Mouse (Mus musculus) heart, adult 2 months (tissue): ENCODE data around the gene Atxn2. TPM values are rescaled to one million over a fixed set of nuclear protein-coding genes. Genes with fewer than 3 reads are reported as not detected.
"Not testable (repeated sequence)": the region's sequence is repeated elsewhere in the genome, so short reads cannot be mapped to it uniquely, and the experiment has no call there.

Experiments
- DNase-seq, 2 experiments: peaks; one replicate each; pipeline ENCODE4 v3.0.0; 2021
- H3K27ac ChIP-seq: fragments of 200-600 bp; 2 replicates; pipeline ENCODE4 v1.8.1; 2022
- H3K27me3 ChIP-seq: fragments of 200-500 bp; 2 replicates; pipeline ENCODE4 v1.6.1; 2012; ENCODE audit warnings: mild to moderate bottlenecking, low read length, inconsistent platforms, mixed read lengths; ENCODE audit not compliant: control insufficient read depth, insufficient read depth
- H3K36me3 ChIP-seq: fragments of 200-500 bp; 2 replicates; pipeline ENCODE4 v1.6.1; 2012; ENCODE audit warnings: low read length, inconsistent platforms; ENCODE audit not compliant: control insufficient read depth, insufficient read depth
- H3K4me1 ChIP-seq: fragments of 200-500 bp; 2 replicates; pipeline ENCODE4 v1.6.1; 2011; ENCODE audit warnings: low read length; ENCODE audit not compliant: control insufficient read depth, insufficient read depth
- H3K4me3 ChIP-seq: fragments of 200-600 bp; 2 replicates; pipeline ENCODE4 v1.8.1; 2022
- H3K79me2 ChIP-seq: fragments of 200-500 bp; replicated peaks from 2 replicates; pipeline ENCODE4 v1.6.1; 2012; ENCODE audit warnings: mild to moderate bottlenecking, inconsistent platforms, low read length, moderate library complexity, mixed read lengths; ENCODE audit not compliant: control insufficient read depth, insufficient read depth
- H3K9ac ChIP-seq: fragments of 200-500 bp; 2 replicates; pipeline ENCODE4 v1.6.1; 2012; ENCODE audit warnings: low read depth, mild to moderate bottlenecking, control low read depth, inconsistent platforms, low read length, mixed read lengths
- CTCF ChIP-seq: fragments of 200-600 bp; IDR thresholded peaks from 2 replicates; pipeline ENCODE4 v1.8.1; 2022; ENCODE audit warnings: antibody characterized with exemption, mild to moderate bottlenecking, moderate library complexity
- EP300 ChIP-seq: fragments of 200-500 bp; IDR thresholded peaks from 2 replicates; pipeline ENCODE4 v1.6.1; 2011; ENCODE audit warnings: low read depth, low read length, control low read depth; ENCODE audit not compliant: insufficient read depth
- POLR2A ChIP-seq: fragments of 200-500 bp; IDR thresholded peaks from 2 replicates; pipeline ENCODE4 v1.6.1; 2011; ENCODE audit warnings: mild to moderate bottlenecking, low read depth, low read length, control low read depth; ENCODE audit not compliant: insufficient read depth
- WGBS: fragments of 180-500 bp; shearing (Covaris S2); methylation state at CpG from one replicate; pipeline ENCODE4 v1.1.7; 2018; 5-methylcytosine and 5-hydroxymethylcytosine counted together
- intact Hi-C: fragments of 180-260 bp; cut with DNase I; formaldehyde crosslinking; loops from one replicate; pipeline ENCODE4 v1.15.1; 2025
- polyA plus RNA-seq: library from polyadenylated mRNA; depleted of rRNA; stranded (reverse); fragments of >200 nt; gene quantifications from 2 replicates; pipeline ENCODE4 v1.2.3, GENCODE M21; 2012
- total RNA-seq, 2 experiments: library from RNA; stranded (reverse); gene quantifications; 2 replicates each; pipeline ENCODE4 v1.2.3; 2021

Gene Atxn2
- total and polyA plus RNA-seq, 3 experiments, result 133 to 161 (median 155) TPM

DNA sequence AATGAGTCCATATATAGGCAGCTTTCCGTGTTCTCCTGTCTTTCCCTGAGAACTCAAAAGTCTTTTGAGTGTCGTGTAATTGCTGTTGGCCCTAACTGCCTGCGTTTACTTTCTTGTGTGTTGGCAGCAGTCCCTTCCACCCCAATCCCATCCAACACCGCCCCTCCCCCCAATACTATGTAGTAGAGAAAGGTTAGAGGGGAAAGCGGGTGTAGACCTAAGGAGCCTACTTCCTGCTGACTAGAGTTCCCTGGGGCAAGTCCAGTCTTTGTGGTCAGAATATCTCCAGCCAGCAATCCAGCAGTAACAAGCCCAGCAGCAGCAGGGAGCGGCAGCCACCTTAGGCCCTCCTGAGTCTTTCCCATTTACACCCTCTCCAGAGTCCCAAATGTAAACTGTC, 42.7 kb upstream of the Atxn2 start:
- intact Hi-C loops, result no loop called here
- no peaks in the 10 kb centered on the region for H3K36me3 ChIP-seq
- no peak for DNase-seq
- WGBS, result 74% methylated on average over 6 of the region's 6 CpGs
- TF ChIP-seq CTCF (no peak), EP300 (no peak)
- H3K4me1 ChIP-seq, result no peaks in the 10 kb centered on the region
- no peak overlapping the region for H3K4me3 ChIP-seq
- no peak overlapping the region for H3K27ac ChIP-seq
- H3K79me2 ChIP-seq, result no peaks in the 10 kb centered on the region
- no peaks in the 10 kb centered on the region for H3K27me3 ChIP-seq
- H3K9ac ChIP-seq, result no peak overlapping the region

DNA sequence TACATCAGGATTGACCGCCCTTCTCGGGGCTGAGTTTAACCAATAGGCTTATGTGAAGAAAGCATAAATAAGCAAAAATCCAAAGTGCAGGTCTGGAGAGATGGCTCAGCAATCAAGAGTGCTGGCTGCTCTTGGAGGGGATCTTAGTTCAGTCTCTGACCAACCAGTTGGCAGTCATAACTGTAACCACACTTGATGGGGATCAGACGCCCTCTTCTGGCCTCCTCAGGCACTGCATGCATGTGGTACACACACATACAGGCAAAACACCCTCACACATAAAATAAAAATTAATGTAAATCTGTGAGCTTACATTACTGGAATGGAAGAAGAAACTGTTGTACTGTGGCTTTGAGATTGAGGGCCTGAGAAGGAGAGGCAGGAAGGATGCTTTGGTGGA, 40.7 kb upstream of the Atxn2 start:
- DNase-seq, result no peak
- Histone ChIP-seq H3K27me3 (no peaks in the 10 kb centered on the region), H3K79me2 (no peaks in the 10 kb centered on the region), H3K4me3 (no peak overlapping the region), H3K36me3 (no peaks in the 10 kb centered on the region), H3K9ac (no peak overlapping the region), H3K27ac (no peak overlapping the region), H3K4me1 (no peaks in the 10 kb centered on the region)
- 78% methylated on average over 3 of the region's 3 CpGs for WGBS
- intact Hi-C loops, result no loop called here
- TF ChIP-seq POLR2A, result no peak
- TF ChIP-seq CTCF, result peak; percentile 61
- no peak for TF ChIP-seq EP300

DNA sequence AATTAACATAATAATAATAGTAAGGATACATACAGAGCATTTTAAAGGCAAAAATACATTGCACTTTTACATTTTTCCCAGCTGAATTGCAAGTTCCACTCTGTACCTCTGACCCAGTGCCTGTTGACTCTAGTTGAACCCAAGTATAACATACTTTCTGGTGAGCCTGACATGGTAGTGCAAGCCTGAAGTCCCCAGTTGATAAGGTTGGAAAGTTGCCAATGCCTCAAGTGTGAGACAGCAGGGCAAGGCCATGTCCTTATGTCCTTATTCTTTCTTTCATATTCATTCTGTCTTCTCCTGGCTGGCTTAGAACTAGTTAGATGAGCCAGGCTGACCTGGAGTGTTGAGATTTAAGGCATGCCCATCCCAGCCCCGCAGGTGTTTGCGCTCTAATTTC, 28.9 kb upstream of the Atxn2 start:
- intact Hi-C loops, result no loop called here
- 98% methylated on average over 2 of the region's 2 CpGs for WGBS

DNA sequence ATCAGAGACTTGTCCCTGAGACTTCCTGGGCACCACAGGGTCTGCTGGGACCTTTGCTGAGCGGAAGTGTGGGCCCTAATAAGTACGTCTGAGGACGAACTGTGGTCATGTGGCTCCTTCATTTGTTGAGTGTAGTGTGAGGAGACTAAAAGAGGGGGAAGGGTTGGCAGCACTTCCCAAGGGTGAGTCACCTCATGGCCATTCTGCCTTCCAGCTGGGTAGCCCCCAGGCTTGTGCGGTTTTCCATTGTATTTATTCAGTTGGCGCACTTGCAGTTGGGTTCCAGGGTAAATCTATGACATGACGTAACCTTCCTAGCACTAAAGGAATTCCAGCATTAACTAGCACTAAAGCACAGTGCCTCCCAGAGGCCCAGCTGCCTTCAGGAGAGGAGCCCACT, 25.6 kb upstream of the Atxn2 start:
- TF ChIP-seq POLR2A (no peak), EP300 (no peak), CTCF (no peak)
- H3K9ac ChIP-seq, result no peak overlapping the region
- H3K4me3 ChIP-seq, result no peak overlapping the region
- H3K36me3 ChIP-seq, result no peaks in the 10 kb centered on the region
- no peak for DNase-seq
- H3K27ac ChIP-seq, result no peak overlapping the region
- no peaks in the 10 kb centered on the region for H3K27me3 ChIP-seq
- H3K79me2 ChIP-seq, result no peaks in the 10 kb centered on the region
- WGBS, result 79% methylated on average over 6 of the region's 6 CpGs
- intact Hi-C loops, result no loop called here
- H3K4me1 ChIP-seq, result no peaks in the 10 kb centered on the region

More for the DNA sequence above, 28.9 kb upstream of the Atxn2 start:
- Histone ChIP-seq H3K79me2 (no peaks in the 10 kb centered on the region), H3K9ac (no peak overlapping the region), H3K4me3 (no peak overlapping the region), H3K36me3 (no peaks in the 10 kb centered on the region), H3K27me3 (no peaks in the 10 kb centered on the region), H3K4me1 (no peaks in the 10 kb centered on the region), H3K27ac (no peak overlapping the region)
- TF ChIP-seq CTCF (no peak), POLR2A (no peak), EP300 (no peak)
- DNase-seq, result no peak

DNA sequence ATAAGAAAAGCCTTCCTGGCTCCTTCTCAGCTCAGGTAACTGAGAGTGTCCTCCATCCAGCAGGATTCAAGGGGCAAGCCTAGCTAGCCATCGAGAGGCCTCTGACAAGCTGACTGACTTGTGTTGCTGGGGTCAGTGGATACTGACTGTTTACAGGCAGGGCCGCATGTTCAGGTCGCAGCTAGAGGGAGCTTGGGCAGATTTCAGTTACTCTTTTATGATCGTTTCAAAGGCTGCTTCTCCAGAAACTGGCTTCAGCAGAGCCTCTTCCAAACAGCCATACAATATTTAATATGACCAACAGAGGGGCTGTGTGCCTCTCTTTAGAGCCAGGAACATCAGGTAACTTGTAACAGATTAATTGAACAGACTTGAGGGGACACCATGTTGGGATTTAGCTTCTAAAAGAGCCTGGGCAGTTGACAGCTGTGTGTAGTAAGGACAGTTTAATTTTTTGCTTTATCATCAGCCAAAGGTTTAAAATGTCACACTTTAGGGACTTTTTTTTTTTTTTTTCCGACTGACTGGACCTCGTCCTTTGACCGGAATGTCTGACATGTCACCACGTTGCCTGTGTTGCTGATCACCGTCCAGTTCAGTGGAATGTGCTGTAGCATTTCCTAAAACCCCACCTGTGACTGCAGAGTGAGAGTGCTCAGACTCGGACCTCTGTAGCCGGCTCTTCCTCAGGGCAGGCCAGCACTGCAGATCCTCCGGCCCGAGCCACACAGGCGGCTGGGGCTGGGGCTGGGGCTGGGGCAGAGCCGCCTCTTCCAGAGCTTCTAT, 24.8 kb upstream of the Atxn2 start:
- Histone ChIP-seq H3K4me1 (peaks cover 1% of the 10 kb centered on the region), H3K9ac (no peak overlapping the region), H3K79me2 (no peaks in the 10 kb centered on the region), H3K36me3 (no peaks in the 10 kb centered on the region), H3K4me3 (no peak overlapping the region), H3K27me3 (no peaks in the 10 kb centered on the region), H3K27ac (no peak overlapping the region)
- intact Hi-C loops, result no loop called here
- no peak for DNase-seq
- WGBS, result 52% methylated on average over 15 of the region's 15 CpGs
- TF ChIP-seq POLR2A (no peak), CTCF (peak; percentile 59)

DNA sequence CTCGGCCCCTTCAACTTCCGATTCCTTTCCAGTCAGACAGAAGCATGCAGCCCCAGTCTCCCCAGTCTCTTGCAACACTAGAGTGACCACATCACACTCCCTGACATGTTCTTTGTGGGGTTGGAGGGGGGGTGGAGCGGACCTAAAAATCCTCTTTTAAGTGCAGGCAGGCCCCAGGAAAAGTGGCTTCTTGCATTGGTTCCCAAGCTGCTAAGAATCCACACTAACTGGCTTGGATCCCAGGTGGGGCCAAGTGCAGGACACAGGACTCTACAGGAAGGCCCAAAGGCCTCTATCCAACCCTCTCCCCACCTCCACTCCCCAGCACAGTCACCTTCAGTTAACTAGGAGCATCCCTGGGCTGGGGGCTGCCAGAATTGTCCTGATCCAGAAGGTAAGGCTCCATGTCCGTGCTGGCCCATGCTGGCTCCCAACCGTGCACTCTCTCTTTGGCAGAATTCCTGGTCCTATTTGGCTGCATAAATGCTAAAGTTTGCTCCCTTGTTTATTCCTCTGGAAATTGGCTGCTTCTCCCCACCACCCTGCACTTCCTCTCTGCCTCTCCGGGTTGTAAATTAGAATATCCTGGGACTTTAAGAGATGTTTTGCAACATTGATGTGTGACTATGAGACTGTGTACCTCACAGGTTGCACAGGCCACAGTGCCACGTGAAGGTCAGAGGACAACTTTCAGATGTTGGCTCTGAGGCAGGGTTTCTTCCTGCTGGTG, 20.5 kb upstream of the Atxn2 start:
- intact Hi-C loops, result no loop called here
- peak; percentile 52 to 55 for DNase-seq
- WGBS, result 42% methylated on average over 7 of the region's 7 CpGs
- no peaks in the 10 kb centered on the region for H3K36me3 ChIP-seq
- no peaks in the 10 kb centered on the region for H3K27me3 ChIP-seq
- H3K4me1 ChIP-seq, result peaks cover 1% of the 10 kb centered on the region
- peak overlapping the region; percentile 38 for H3K27ac ChIP-seq
- no peak for TF ChIP-seq EP300
- no peak overlapping the region for H3K9ac ChIP-seq
- no peak overlapping the region for H3K4me3 ChIP-seq
- no peaks in the 10 kb centered on the region for H3K79me2 ChIP-seq

DNA sequence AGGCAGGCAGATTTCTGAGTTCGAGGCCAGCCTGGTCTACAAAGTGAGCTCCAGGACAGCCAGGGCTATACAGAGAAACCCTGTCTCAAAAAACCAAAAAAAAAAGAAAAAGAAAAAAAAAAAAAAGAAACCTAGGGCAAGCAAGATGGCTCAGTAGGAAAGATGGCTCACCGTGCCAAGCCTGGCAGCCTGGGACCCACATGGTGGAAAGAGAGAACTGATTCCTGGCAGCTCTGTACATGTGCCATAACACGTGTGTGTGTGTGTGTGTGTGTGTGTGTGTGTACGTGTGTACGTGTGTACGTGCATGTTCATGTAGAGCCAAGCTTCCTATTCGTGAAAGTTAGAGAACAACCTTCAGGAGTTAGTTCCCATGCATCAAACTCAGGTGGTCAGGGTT, 19.7 kb upstream of the Atxn2 start:
- intact Hi-C loops, H3K9ac ChIP-seq, H3K36me3 ChIP-seq, H3K4me1 ChIP-seq, H3K27ac ChIP-seq, H3K4me3 ChIP-seq, H3K27me3 ChIP-seq, DNase-seq, H3K79me2 ChIP-seq: not testable (repeated sequence)
- WGBS, result 93% methylated on average over 7 of the region's 7 CpGs
